Mouse (Mus musculus): ENCODE measurements around the gene Myo16. TPM values are rescaled to one million over a fixed set of nuclear protein-coding genes. Genes with fewer than 3 reads are reported as not detected.

The Myo16 gene
- polyA plus RNA-seq, 1 experiment from 2014 or later: 0.07 TPM

DNA sequence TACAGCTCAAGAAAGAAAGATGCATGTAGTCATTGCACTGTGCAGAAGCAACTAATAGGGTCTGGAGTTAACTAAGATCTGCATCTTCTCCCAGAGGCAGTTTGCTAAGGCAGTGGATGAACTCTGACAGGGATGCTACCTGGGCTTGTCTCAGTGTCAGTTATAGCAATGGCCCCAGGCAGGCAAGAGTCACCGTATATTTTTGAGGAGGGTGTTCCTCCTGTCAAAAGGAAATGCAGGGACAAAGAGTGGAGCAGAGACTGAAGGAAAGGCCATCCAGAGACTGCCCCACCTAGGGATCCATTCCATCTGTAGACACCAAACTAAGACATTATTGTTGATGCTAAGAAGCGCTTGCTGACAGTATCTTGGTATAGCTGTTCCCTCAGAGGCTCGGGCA, 7.4 kb downstream of the Myo16 start:
- no peaks in the 10 kb centered on the region for H3K9me3 ChIP-seq (replicated peaks)
- no peak overlapping the region for H3K27ac ChIP-seq
- H3K27me3 ChIP-seq (replicated peaks): no peaks in the 10 kb centered on the region
- no peaks in the 10 kb centered on the region for H3K36me3 ChIP-seq
- H3K4me2 ChIP-seq: no peak overlapping the region
- ATAC-seq: no peak
- no peak overlapping the region for H3K9ac ChIP-seq
- no peak overlapping the region for H3K4me3 ChIP-seq
- H3K4me1 ChIP-seq: no peaks in the 10 kb centered on the region
- WGBS (ENCODE audit: insufficient replicate concordance): 70% methylated on average over 3 of the region's 3 CpGs

DNA sequence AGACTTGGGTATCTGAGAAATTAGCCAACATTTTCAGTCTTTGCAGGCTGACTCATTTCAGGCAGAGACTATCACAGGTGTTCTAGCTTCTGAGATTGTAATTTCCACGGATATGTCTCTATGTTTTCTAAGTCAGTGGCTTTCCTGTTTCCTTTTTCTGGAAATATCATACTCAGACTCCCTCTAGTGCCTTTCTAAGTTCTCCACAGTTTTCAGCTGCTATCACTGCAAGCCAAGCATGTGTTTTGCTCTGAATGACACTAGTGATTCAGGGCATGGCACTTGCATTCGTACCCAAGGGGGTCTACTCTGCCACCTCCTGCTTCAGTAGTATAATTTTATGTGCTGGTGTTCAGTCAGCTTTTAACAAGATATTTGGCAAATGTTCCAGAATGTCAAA, 11.2 kb downstream of the Myo16 start:
- H3K4me1 ChIP-seq: no peaks in the 10 kb centered on the region
- no peaks in the 10 kb centered on the region for H3K9me3 ChIP-seq (replicated peaks)
- no peak overlapping the region for H3K9ac ChIP-seq
- no peak overlapping the region for H3K4me3 ChIP-seq
- H3K27ac ChIP-seq: no peak overlapping the region
- H3K36me3 ChIP-seq: no peaks in the 10 kb centered on the region
- ATAC-seq: no peak
- no peak overlapping the region for H3K4me2 ChIP-seq
- no peaks in the 10 kb centered on the region for H3K27me3 ChIP-seq (replicated peaks)
- 52% methylated on average over 2 of the region's 2 CpGs for WGBS (ENCODE audit: insufficient replicate concordance)

DNA sequence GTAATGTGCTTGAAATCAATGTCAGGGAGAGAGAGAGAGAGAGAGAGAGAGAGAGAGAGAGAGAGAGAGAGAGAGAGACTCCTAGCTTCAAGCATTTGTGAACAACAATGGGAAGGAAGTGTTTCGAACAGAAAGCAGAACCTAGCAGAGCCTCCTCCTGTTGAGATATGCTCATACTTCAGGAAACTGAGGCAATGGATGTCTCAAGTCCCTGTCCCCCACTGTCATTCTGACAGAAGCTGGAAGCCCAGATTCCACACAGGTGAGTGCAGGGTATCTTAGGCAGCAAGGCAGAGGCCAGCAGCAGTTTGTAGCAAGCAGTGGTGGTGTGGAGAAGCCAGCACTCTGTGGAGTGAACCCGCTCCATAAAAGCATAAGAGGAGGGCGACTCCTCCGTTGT, 14.6 kb downstream of the Myo16 start:
- Histone ChIP-seq H3K9me3 (replicated peaks) (no peaks in the 10 kb centered on the region), H3K27ac (no peak overlapping the region), H3K4me2 (no peak overlapping the region), H3K4me1 (no peaks in the 10 kb centered on the region), H3K9ac (no peak overlapping the region), H3K36me3 (no peaks in the 10 kb centered on the region), H3K27me3 (replicated peaks) (no peaks in the 10 kb centered on the region), H3K4me3 (no peak overlapping the region)
- 85% methylated on average over 4 of the region's 4 CpGs for WGBS (ENCODE audit: insufficient replicate concordance)
- ATAC-seq: no peak

DNA sequence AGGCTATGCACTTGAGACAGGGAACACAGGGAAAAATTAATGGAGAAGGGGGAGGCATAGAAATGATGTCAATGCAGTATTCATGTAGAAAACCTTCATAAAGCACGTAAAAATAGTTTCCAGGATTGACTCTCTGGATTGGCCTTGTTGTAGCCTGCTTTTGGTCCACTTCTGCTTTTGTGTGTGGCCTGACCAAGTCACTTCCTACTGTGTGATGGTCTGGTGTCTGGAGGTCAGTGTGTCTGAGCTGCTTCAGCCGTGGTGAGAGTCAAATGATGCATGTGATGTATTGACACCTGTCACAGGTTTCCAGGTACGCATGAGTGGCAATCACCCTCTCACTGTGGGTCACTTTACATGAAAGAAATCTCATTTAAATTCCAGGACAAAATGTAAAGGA, 16.2 kb downstream of the Myo16 start:
- H3K27me3 ChIP-seq (replicated peaks): no peaks in the 10 kb centered on the region
- 38% methylated on average over 3 of the region's 3 CpGs for WGBS (ENCODE audit: insufficient replicate concordance)
- ATAC-seq: no peak
- H3K4me3 ChIP-seq: no peak overlapping the region
- H3K4me1 ChIP-seq: no peaks in the 10 kb centered on the region
- no peaks in the 10 kb centered on the region for H3K36me3 ChIP-seq
- no peaks in the 10 kb centered on the region for H3K9me3 ChIP-seq (replicated peaks)
- no peak overlapping the region for H3K4me2 ChIP-seq
- H3K9ac ChIP-seq: no peak overlapping the region
- no peak overlapping the region for H3K27ac ChIP-seq

GRCm38 (mm10) chr8:10171321-10171720, 17.6 kb downstream of the Myo16 start:
- no peaks in the 10 kb centered on the region for H3K27me3 ChIP-seq (replicated peaks)
- no peaks in the 10 kb centered on the region for H3K36me3 ChIP-seq
- no peaks in the 10 kb centered on the region for H3K9me3 ChIP-seq (replicated peaks)
- no peak overlapping the region for H3K9ac ChIP-seq
- no peak overlapping the region for H3K4me2 ChIP-seq
- 40% methylated on average over 2 of the region's 2 CpGs for WGBS (ENCODE audit: insufficient replicate concordance)
- no peak overlapping the region for H3K27ac ChIP-seq
- H3K4me3 ChIP-seq: no peak overlapping the region
- no peak for ATAC-seq
- no peaks in the 10 kb centered on the region for H3K4me1 ChIP-seq

- Histone ChIP-seq H3K27me3 (replicated peaks) (no peaks in the 10 kb centered on the region), H3K9ac (no peak overlapping the region), H3K36me3 (no peaks in the 10 kb centered on the region), H3K9me3 (replicated peaks) (no peaks in the 10 kb centered on the region), H3K27ac (no peak overlapping the region), H3K4me3 (no peak overlapping the region), H3K4me1 (no peaks in the 10 kb centered on the region), H3K4me2 (no peak overlapping the region)
- 80% methylated on average over 3 of the region's 3 CpGs for WGBS (ENCODE audit: insufficient replicate concordance)
- no peak for ATAC-seq
Observed at GRCm38 (mm10) chr8:10172278-10172677, 18.6 kb downstream of the Myo16 start.

DNA sequence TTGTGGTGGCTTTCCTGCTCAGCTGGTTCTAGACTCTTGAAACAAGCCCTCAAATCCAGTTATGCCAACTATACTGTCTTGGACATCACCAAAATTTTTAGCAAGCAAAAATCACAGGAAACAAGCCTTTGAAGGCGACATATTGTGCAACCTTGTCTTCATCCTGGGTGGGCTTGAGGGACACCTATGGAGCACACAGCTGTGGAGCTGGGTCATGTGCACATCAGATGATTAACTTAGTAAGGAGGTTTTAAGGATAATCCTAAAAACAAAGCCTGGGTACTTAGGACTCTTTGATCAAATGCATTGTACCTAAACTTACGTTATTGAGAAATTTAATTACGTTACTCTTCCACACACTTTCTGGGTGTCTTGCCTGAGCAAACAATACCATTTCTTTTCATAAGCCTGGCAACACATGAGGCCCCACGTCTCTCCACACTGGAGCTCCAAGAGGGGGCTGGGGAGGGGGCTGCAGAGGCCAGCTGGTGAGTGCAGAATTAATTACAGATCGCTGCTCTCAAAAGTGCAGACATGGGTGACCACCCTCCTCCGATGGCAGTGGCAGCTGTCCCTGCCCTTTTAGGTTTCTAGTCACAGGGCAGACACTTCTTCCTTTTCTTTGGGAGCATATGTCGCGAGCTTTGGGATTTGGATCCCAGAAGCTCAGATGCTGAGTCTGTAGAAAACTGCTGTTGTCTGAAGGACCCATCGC, 19.5 kb downstream of the Myo16 start:
- Histone ChIP-seq H3K36me3 (no peaks in the 10 kb centered on the region), H3K9ac (no peak overlapping the region), H3K4me1 (no peaks in the 10 kb centered on the region), H3K4me2 (no peak overlapping the region), H3K27ac (no peak overlapping the region), H3K9me3 (replicated peaks) (no peaks in the 10 kb centered on the region), H3K4me3 (no peak overlapping the region), H3K27me3 (replicated peaks) (no peaks in the 10 kb centered on the region)
- ATAC-seq: no peak
- 54% methylated on average over 9 of the region's 9 CpGs for WGBS (ENCODE audit: insufficient replicate concordance)

GRCm38 (mm10) chr8:10174201-10174840, 20.6 kb downstream of the Myo16 start:
- H3K9ac ChIP-seq: no peak overlapping the region
- no peak overlapping the region for H3K4me3 ChIP-seq
- no peak overlapping the region for H3K4me2 ChIP-seq
- no peak overlapping the region for H3K27ac ChIP-seq
- no peaks in the 10 kb centered on the region for H3K4me1 ChIP-seq
- no peaks in the 10 kb centered on the region for H3K9me3 ChIP-seq (replicated peaks)
- no peak for ATAC-seq
- H3K27me3 ChIP-seq (replicated peaks): no peaks in the 10 kb centered on the region
- H3K36me3 ChIP-seq: no peaks in the 10 kb centered on the region
- WGBS (ENCODE audit: insufficient replicate concordance): 53% methylated on average over 5 of the region's 5 CpGs

- no peak overlapping the region for H3K27ac ChIP-seq
- no peak for ATAC-seq
- no peak overlapping the region for H3K9ac ChIP-seq
- no peaks in the 10 kb centered on the region for H3K36me3 ChIP-seq
- 63% methylated on average over 7 of the region's 7 CpGs for WGBS (ENCODE audit: insufficient replicate concordance)
- H3K9me3 ChIP-seq (replicated peaks): no peaks in the 10 kb centered on the region
- no peaks in the 10 kb centered on the region for H3K4me1 ChIP-seq
- H3K4me2 ChIP-seq: no peak overlapping the region
- H3K4me3 ChIP-seq: no peak overlapping the region
- no peaks in the 10 kb centered on the region for H3K27me3 ChIP-seq (replicated peaks)
Observed at GRCm38 (mm10) chr8:10174841-10175680, 21.4 kb downstream of the Myo16 start.

DNA sequence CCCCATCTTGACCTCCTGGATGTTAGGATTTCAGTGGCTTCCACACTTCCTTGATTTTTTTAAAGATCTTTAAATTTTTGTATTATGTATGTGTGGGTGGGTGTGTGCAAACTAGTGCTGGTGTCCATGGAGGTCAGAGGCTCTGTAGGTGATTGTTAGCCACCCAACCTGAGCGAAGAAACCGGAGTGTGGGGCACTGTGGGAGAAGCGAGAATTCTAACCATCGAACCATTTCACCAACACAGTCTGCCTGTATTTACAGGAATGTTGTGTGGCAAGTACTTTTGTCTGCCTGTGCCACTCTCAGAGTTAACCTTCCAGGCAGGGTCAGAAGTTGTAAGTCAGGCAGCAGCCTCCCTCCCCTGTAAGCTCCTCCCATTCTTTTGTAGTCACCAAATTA, 22.3 kb downstream of the Myo16 start:
- no peaks in the 10 kb centered on the region for H3K9me3 ChIP-seq (replicated peaks)
- H3K27me3 ChIP-seq (replicated peaks): no peaks in the 10 kb centered on the region
- H3K4me1 ChIP-seq: no peaks in the 10 kb centered on the region
- H3K27ac ChIP-seq: no peak overlapping the region
- H3K4me2 ChIP-seq: no peak overlapping the region
- ATAC-seq: no peak
- H3K9ac ChIP-seq: no peak overlapping the region
- H3K36me3 ChIP-seq: no peaks in the 10 kb centered on the region
- H3K4me3 ChIP-seq: no peak overlapping the region
- WGBS (ENCODE audit: insufficient replicate concordance): 69% methylated on average over 4 of the region's 4 CpGs

- Histone ChIP-seq H3K9ac (no peak overlapping the region), H3K36me3 (no peaks in the 10 kb centered on the region), H3K4me1 (no peaks in the 10 kb centered on the region), H3K27ac (no peak overlapping the region), H3K4me2 (no peak overlapping the region), H3K27me3 (replicated peaks) (no peaks in the 10 kb centered on the region), H3K9me3 (replicated peaks) (no peaks in the 10 kb centered on the region), H3K4me3 (no peak overlapping the region)
- ATAC-seq: no peak
- WGBS (ENCODE audit: insufficient replicate concordance): 44% methylated on average over 4 of the region's 4 CpGs
Observed at GRCm38 (mm10) chr8:10177131-10177530, 23.4 kb downstream of the Myo16 start.

DNA sequence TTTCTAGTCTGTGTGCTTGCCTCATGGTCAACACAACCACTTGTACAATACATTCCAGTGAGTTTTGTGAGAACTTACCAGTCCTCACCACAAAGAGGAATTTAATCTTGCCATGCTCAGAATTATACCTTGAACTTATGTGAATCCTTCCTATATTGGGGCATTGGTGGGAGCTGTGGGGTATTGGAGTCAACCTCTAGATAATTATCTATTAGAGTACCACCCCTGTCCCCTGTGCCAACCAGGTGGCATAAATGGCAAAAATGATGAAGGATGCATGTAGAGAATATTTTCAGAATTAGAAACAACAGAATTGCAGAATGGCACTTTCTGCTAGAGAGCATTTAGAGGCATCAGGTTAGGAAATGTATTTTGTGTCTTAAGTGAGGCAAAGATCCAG, 25.3 kb downstream of the Myo16 start:
- ATAC-seq: no peak
- Histone ChIP-seq H3K27me3 (replicated peaks) (no peaks in the 10 kb centered on the region), H3K9ac (no peak overlapping the region), H3K4me2 (no peak overlapping the region), H3K4me3 (no peak overlapping the region), H3K4me1 (no peaks in the 10 kb centered on the region), H3K36me3 (no peaks in the 10 kb centered on the region), H3K27ac (no peak overlapping the region), H3K9me3 (replicated peaks) (no peaks in the 10 kb centered on the region)
